Mouse (Mus musculus) lung, embryonic 14.5 days (tissue): ENCODE results near the gene Acsl5. TPM values are rescaled to one million over a fixed set of nuclear protein-coding genes. Genes with fewer than 3 reads are reported as not detected.

Source experiments
- ATAC-seq: fragments of 200-750 bp; cut with Nextera tagmentation; 2 replicates; pipeline ENCODE4 v1.8.0; 2017; ENCODE audit warnings: mild to moderate bottlenecking, moderate TSS enrichment, moderate library complexity; ENCODE audit not compliant: insufficient read depth
- DNase-seq: peaks from one replicate; pipeline ENCODE4 v3.0.0-alpha.2; 2015
- H3K27ac ChIP-seq: fragments of 300-500 bp; sonication (generic); 2 replicates; pipeline ENCODE4 v1.5.1; 2014; ENCODE audit warnings: low read depth, mild to moderate bottlenecking, moderate library complexity
- H3K27me3 ChIP-seq: fragments of 300-500 bp; sonication (generic); 2 replicates; pipeline ENCODE4 v1.6.1; 2014; ENCODE audit warnings: low read length, control low read depth; ENCODE audit not compliant: insufficient read depth
- H3K36me3 ChIP-seq: fragments of 300-500 bp; sonication (generic); 2 replicates; pipeline ENCODE4 v1.6.1; 2014; ENCODE audit warnings: control low read depth; ENCODE audit not compliant: insufficient read depth
- H3K4me1 ChIP-seq: fragments of 300-500 bp; sonication (generic); 2 replicates; pipeline ENCODE4 v1.6.1; 2014; ENCODE audit warnings: antibody characterized with exemption, control low read depth; ENCODE audit not compliant: insufficient read depth
- H3K4me2 ChIP-seq: fragments of 300-500 bp; sonication (generic); 2 replicates; pipeline ENCODE4 v1.6.1; 2014; ENCODE audit warnings: mild to moderate bottlenecking
- H3K4me3 ChIP-seq: fragments of 300-500 bp; sonication (generic); 2 replicates; pipeline ENCODE4 v1.5.1; 2014; ENCODE audit warnings: low read depth, low read length
- H3K9ac ChIP-seq: fragments of 300-500 bp; sonication (generic); 2 replicates; pipeline ENCODE4 v1.6.1; 2014
- H3K9me3 ChIP-seq: fragments of 300-500 bp; sonication (generic); 2 replicates; pipeline ENCODE4 v1.6.1; 2016; ENCODE audit warnings: low read depth, low read length, control low read depth
- CTCF ChIP-seq: IDR thresholded peaks from 2 replicates; pipeline ENCODE4 v1.5.1; 2016; ENCODE audit warnings: antibody characterized with exemption, low read depth
- WGBS: fragments of 180-500 bp; shearing (Covaris S2); extraction: QIAGEN DNeasy Blood & Tissue Kit; methylation state at CpG from one replicate; pipeline ENCODE4 v1.1.7; 2014; 5-methylcytosine and 5-hydroxymethylcytosine counted together
- polyA plus RNA-seq: library from polyadenylated mRNA; unstranded; fragments of >200 nt; fragmentation: Nextera tagmentation; extraction: Ambion mirVana; gene quantifications from 2 replicates; pipeline ENCODE4 v1.2.1, GENCODE M21; 2014

Acsl5 gene
- polyA plus RNA-seq, 1 experiment from 2014 or later: 60.1 TPM

- 78% methylated on average over 10 of the region's 10 CpGs for WGBS
- no peaks in the 10 kb centered on the region for H3K9me3 ChIP-seq
- ATAC-seq: no peak
Observed at GRCm38 (mm10) chr19:55337664-55338063, 85.9 kb downstream of the Acsl5 start.

GRCm38 (mm10) chr19:55340521-55340920 lies 88.8 kb downstream of the Acsl5 start:
- WGBS: 90% methylated on average over 6 of the region's 6 CpGs
- H3K9me3 ChIP-seq: no peaks in the 10 kb centered on the region
- H3K27me3 ChIP-seq: no peaks in the 10 kb centered on the region
- H3K36me3 ChIP-seq: 0 out of 2 replicates have a peak, but pooled peaks cover 6% of the 10 kb centered on the region
- DNase-seq (no peak), ATAC-seq (no peak)
- no peak overlapping the region for H3K4me3 ChIP-seq
- H3K27ac ChIP-seq: no peak overlapping the region
- no peak overlapping the region for H3K9ac ChIP-seq
- H3K4me1 ChIP-seq: no peaks in the 10 kb centered on the region
- TF ChIP-seq CTCF: no peak
- no peak overlapping the region for H3K4me2 ChIP-seq

More at GRCm38 (mm10) chr19:55337664-55338063, 85.9 kb downstream of the Acsl5 start:
- no peak overlapping the region for H3K27ac ChIP-seq
- no peak for DNase-seq
- no peak for TF ChIP-seq CTCF
- H3K4me1 ChIP-seq: no peaks in the 10 kb centered on the region
- H3K9ac ChIP-seq: no peak overlapping the region
- no peak overlapping the region for H3K4me2 ChIP-seq
- H3K4me3 ChIP-seq: no peak overlapping the region
- no peaks in the 10 kb centered on the region for H3K36me3 ChIP-seq
- no peaks in the 10 kb centered on the region for H3K27me3 ChIP-seq

- WGBS: 61% methylated on average over 3 of the region's 3 CpGs
- Histone ChIP-seq H3K36me3 (0 out of 2 replicates have a peak, but pooled peaks cover 6% of the 10 kb centered on the region), H3K9ac (no peak overlapping the region), H3K27ac (no peak overlapping the region), H3K27me3 (no peaks in the 10 kb centered on the region), H3K4me3 (no peak overlapping the region), H3K4me2 (no peak overlapping the region), H3K9me3 (no peaks in the 10 kb centered on the region), H3K4me1 (no peaks in the 10 kb centered on the region)
- TF ChIP-seq CTCF: no peak
- ATAC-seq: no peak
- DNase-seq: no peak
Observed at GRCm38 (mm10) chr19:55341377-55341776, 89.6 kb downstream of the Acsl5 start.

GRCm38 (mm10) chr19:55342423-55342822 lies 90.7 kb downstream of the Acsl5 start:
- no peak for TF ChIP-seq CTCF
- 79% methylated on average over 7 of the region's 7 CpGs for WGBS
- H3K36me3 ChIP-seq: 0 out of 2 replicates have a peak, but pooled peaks cover 6% of the 10 kb centered on the region
- H3K9me3 ChIP-seq: no peaks in the 10 kb centered on the region
- H3K4me3 ChIP-seq: no peak overlapping the region
- H3K4me1 ChIP-seq: no peaks in the 10 kb centered on the region
- ATAC-seq (no peak), DNase-seq (no peak)
- no peak overlapping the region for H3K27ac ChIP-seq
- H3K4me2 ChIP-seq: no peak overlapping the region
- no peaks in the 10 kb centered on the region for H3K27me3 ChIP-seq
- no peak overlapping the region for H3K9ac ChIP-seq

- no peak overlapping the region for H3K4me3 ChIP-seq
- WGBS: 82% methylated on average over 9 of the region's 9 CpGs
- ATAC-seq (no peak), DNase-seq (no peak)
- TF ChIP-seq CTCF: no peak
- H3K36me3 ChIP-seq: 0 out of 2 replicates have a peak, but pooled peaks cover 6% of the 10 kb centered on the region
- H3K9ac ChIP-seq: no peak overlapping the region
- no peak overlapping the region for H3K4me2 ChIP-seq
- H3K27me3 ChIP-seq: no peaks in the 10 kb centered on the region
- H3K4me1 ChIP-seq: no peaks in the 10 kb centered on the region
- H3K27ac ChIP-seq: no peak overlapping the region
- no peaks in the 10 kb centered on the region for H3K9me3 ChIP-seq
Observed at GRCm38 (mm10) chr19:55343274-55343673, 91.5 kb downstream of the Acsl5 start.

Other genes with a start within 250 kb of the Acsl5 start
- gene Gpam, start 124.7 kb upstream of the Acsl5 start, polyA plus RNA-seq: 29.4 and 31.0 TPM in 2 replicates
- not detected in 2 replicates for gene Tectb, start 71.2 kb upstream of the Acsl5 start, polyA plus RNA-seq
- gene Gucy2g, start 10.7 kb upstream of the Acsl5 start, polyA plus RNA-seq: not detected in 2 replicates
- 105 and 106 TPM in 2 replicates for gene Zdhhc6, start 64.1 kb downstream of the Acsl5 start, polyA plus RNA-seq
- gene Vti1a, start 64.4 kb downstream of the Acsl5 start, polyA plus RNA-seq: 25.0 and 25.5 TPM in 2 replicates